Mouse (Mus musculus) lung, embryonic 16.5 days (tissue): Measurements from ENCODE around the gene Pts. TPM values are rescaled to one million over a fixed set of nuclear protein-coding genes. Genes with fewer than 3 reads are reported as not detected.

ENCODE experiments used
- ATAC-seq: fragments of 200-750 bp; cut with Nextera tagmentation; 2 replicates; pipeline ENCODE4 v1.8.0; 2017; ENCODE audit warnings: low read depth, mild to moderate bottlenecking, moderate library complexity
- H3K27ac ChIP-seq: fragments of 300-500 bp; sonication (generic); 2 replicates; pipeline ENCODE4 v1.5.1; 2014; ENCODE audit warnings: mild to moderate bottlenecking, control low read depth, low read length
- H3K27me3 ChIP-seq: fragments of 300-500 bp; sonication (generic); 2 replicates; pipeline ENCODE4 v1.6.1; 2014; ENCODE audit warnings: low read depth, low read length, mixed read lengths; ENCODE audit not compliant: control insufficient read depth, insufficient read depth
- H3K36me3 ChIP-seq: fragments of 300-500 bp; sonication (generic); 2 replicates; pipeline ENCODE4 v1.6.1; 2014; ENCODE audit warnings: low read length; ENCODE audit not compliant: control insufficient read depth, insufficient read depth
- H3K4me1 ChIP-seq: fragments of 300-500 bp; sonication (generic); replicated peaks from 2 replicates; pipeline ENCODE4 v1.6.1; 2014; ENCODE audit warnings: low read length, mixed read lengths; ENCODE audit not compliant: control insufficient read depth, insufficient read depth
- H3K4me2 ChIP-seq: fragments of 300-500 bp; sonication (generic); 2 replicates; pipeline ENCODE4 v1.6.1; 2014; ENCODE audit warnings: low read depth, low read length, control low read depth
- H3K4me3 ChIP-seq: fragments of 300-500 bp; sonication (generic); 2 replicates; pipeline ENCODE4 v1.5.1; 2014; ENCODE audit warnings: mild to moderate bottlenecking, low read length, control low read depth
- H3K9ac ChIP-seq: fragments of 300-500 bp; sonication (generic); 2 replicates; pipeline ENCODE4 v1.6.1; 2014; ENCODE audit warnings: low read length, control low read depth
- H3K9me3 ChIP-seq: fragments of 300-500 bp; sonication (generic); 2 replicates; pipeline ENCODE4 v1.6.1; 2016; ENCODE audit warnings: low read length; ENCODE audit not compliant: control insufficient read depth
- WGBS: fragments of 180-500 bp; shearing (Covaris S2); extraction: QIAGEN DNeasy Blood & Tissue Kit; methylation state at CpG from one replicate; pipeline ENCODE4 v1.1.7; 2014; 5-methylcytosine and 5-hydroxymethylcytosine counted together
- polyA plus RNA-seq: library from polyadenylated mRNA; unstranded; fragments of >200 nt; fragmentation: Nextera tagmentation; extraction: Ambion mirVana; gene quantifications from 2 replicates; pipeline ENCODE4 v1.2.1, GENCODE M21; 2015

Pts gene
- polyA plus RNA-seq, 1 experiment from 2014 or later, result 74.7 TPM

GRCm38 (mm10) chr9:50482743-50483142 is 45.8 kb downstream of the Pts start:
- H3K4me2 ChIP-seq, result no peak overlapping the region
- 75% methylated on average over 8 of the region's 8 CpGs for whole genome bisulfite sequencing

GRCm38 (mm10) chr9:50479476-50479875 is 49.0 kb downstream of the Pts start:
- no peaks in the 10 kb centered on the region for H3K36me3 ChIP-seq
- H3K27ac ChIP-seq, result no peak overlapping the region
- H3K4me3 ChIP-seq, result no peak overlapping the region
- WGBS, result 18% methylated on average over 8 of the region's 8 CpGs
- H3K4me1 ChIP-seq, result peaks cover 4% of the 10 kb centered on the region; the same call in 1 of the 2 replicates
- H3K9ac ChIP-seq, result no peak overlapping the region
- H3K4me2 ChIP-seq, result no peak overlapping the region
- no peaks in the 10 kb centered on the region for H3K9me3 ChIP-seq
- no peak for ATAC-seq
- no peaks in the 10 kb centered on the region; the same call in 1 of the 2 replicates for H3K27me3 ChIP-seq

More at GRCm38 (mm10) chr9:50482743-50483142, 45.8 kb downstream of the Pts start:
- Histone ChIP-seq H3K27me3 (no peaks in the 10 kb centered on the region; the same call in 1 of the 2 replicates), H3K9ac (no peak overlapping the region), H3K27ac (no peak overlapping the region), H3K9me3 (no peaks in the 10 kb centered on the region), H3K4me1 (peaks cover 11% of the 10 kb centered on the region; the same call in 1 of the 2 replicates), H3K36me3 (no peaks in the 10 kb centered on the region), H3K4me3 (no peak overlapping the region)
- no peak for ATAC-seq

- 2% methylated on average over 5 of the region's 5 CpGs for WGBS
Measured at GRCm38 (mm10) chr9:50478826-50479225, 49.7 kb downstream of the Pts start.

GRCm38 (mm10) chr9:50477270-50477669 is 51.3 kb downstream of the Pts start:
- Histone ChIP-seq H3K27me3 (no peaks in the 10 kb centered on the region; the same call in 1 of the 2 replicates), H3K4me3 (no peak overlapping the region), H3K4me2 (no peak overlapping the region), H3K27ac (no peak overlapping the region), H3K9me3 (no peaks in the 10 kb centered on the region), H3K4me1 (peaks cover 4% of the 10 kb centered on the region; the same call in 1 of the 2 replicates), H3K36me3 (no peaks in the 10 kb centered on the region), H3K9ac (no peak overlapping the region)
- 79% methylated on average over 9 of the region's 9 CpGs for WGBS
- no peak for ATAC-seq

More at GRCm38 (mm10) chr9:50478826-50479225, 49.7 kb downstream of the Pts start:
- Histone ChIP-seq H3K4me3 (no peak overlapping the region), H3K4me1 (peaks cover 4% of the 10 kb centered on the region; the same call in 1 of the 2 replicates), H3K9me3 (no peaks in the 10 kb centered on the region), H3K27ac (no peak overlapping the region), H3K27me3 (no peaks in the 10 kb centered on the region; the same call in 1 of the 2 replicates), H3K4me2 (no peak overlapping the region), H3K9ac (no peak overlapping the region), H3K36me3 (no peaks in the 10 kb centered on the region)
- ATAC-seq, result peak; percentile 82

GRCm38 (mm10) chr9:50476651-50477050 is 51.9 kb downstream of the Pts start:
- no peaks in the 10 kb centered on the region for H3K36me3 ChIP-seq
- no peaks in the 10 kb centered on the region for H3K9me3 ChIP-seq
- H3K27ac ChIP-seq, result no peak overlapping the region
- H3K9ac ChIP-seq, result no peak overlapping the region
- peaks cover 4% of the 10 kb centered on the region; the same call in 1 of the 2 replicates for H3K4me1 ChIP-seq
- no peak overlapping the region for H3K4me3 ChIP-seq
- H3K27me3 ChIP-seq, result no peaks in the 10 kb centered on the region; the same call in 1 of the 2 replicates
- no peak overlapping the region for H3K4me2 ChIP-seq
- 53% methylated on average over 7 of the region's 7 CpGs for WGBS
- ATAC-seq, result no peak

- H3K9me3 ChIP-seq, result no peaks in the 10 kb centered on the region
- H3K36me3 ChIP-seq, result no peaks in the 10 kb centered on the region
- H3K4me3 ChIP-seq, result no peak overlapping the region
- H3K27ac ChIP-seq, result no peak overlapping the region
- no peaks in the 10 kb centered on the region; the same call in 1 of the 2 replicates for H3K27me3 ChIP-seq
- H3K9ac ChIP-seq, result no peak overlapping the region
- ATAC-seq, result no peak
- H3K4me1 ChIP-seq, result peaks cover 7% of the 10 kb centered on the region; the same call in 1 of the 2 replicates
- no peak overlapping the region for H3K4me2 ChIP-seq
- WGBS, result 66% methylated on average over 8 of the region's 8 CpGs
Measured at GRCm38 (mm10) chr9:50475745-50476144, 52.8 kb downstream of the Pts start.

GRCm38 (mm10) chr9:50475318-50475717 is 53.2 kb downstream of the Pts start:
- Histone ChIP-seq H3K4me3 (no peak overlapping the region), H3K4me1 (peaks cover 8% of the 10 kb centered on the region; the same call in 1 of the 2 replicates), H3K36me3 (no peaks in the 10 kb centered on the region), H3K9me3 (no peaks in the 10 kb centered on the region), H3K27ac (no peak overlapping the region), H3K9ac (no peak overlapping the region), H3K4me2 (no peak overlapping the region), H3K27me3 (no peaks in the 10 kb centered on the region)
- ATAC-seq, result no peak
- WGBS, result 73% methylated on average over 7 of the region's 7 CpGs

Other genes starting within 250 kb of the Pts start
- gene Rpl10-ps3, start 183.8 kb downstream of the Pts start, polyA plus RNA-seq, result 237 and 457 TPM in 2 replicates
- 4.1 and 8.3 TPM in 2 replicates for gene Plet1, start 34.2 kb downstream of the Pts start, polyA plus RNA-seq
- 5.0 and 6.5 TPM in 2 replicates for gene Il18, start 26.1 kb upstream of the Pts start, polyA plus RNA-seq
- gene Bco2, start 26.5 kb upstream of the Pts start, polyA plus RNA-seq, result 0.09 and 0.35 TPM in 2 replicates
- gene Tex12, start 32.6 kb upstream of the Pts start, polyA plus RNA-seq, result not detected in 2 replicates
- gene Sdhd, start 75.1 kb upstream of the Pts start, polyA plus RNA-seq, result 298 and 304 TPM in 2 replicates
- gene Timm8b, start 75.2 kb upstream of the Pts start, polyA plus RNA-seq, result 193 and 194 TPM in 2 replicates
- gene Pih1d2, start 88.6 kb upstream of the Pts start, polyA plus RNA-seq, result 8.7 and 9.6 TPM in 2 replicates
- 21.0 and 22.0 TPM in 2 replicates for gene Nkapd1, start 88.7 kb upstream of the Pts start, polyA plus RNA-seq
- 40.5 and 43.6 TPM in 2 replicates for gene Dlat, start 131.1 kb upstream of the Pts start, polyA plus RNA-seq
- gene Dixdc1, start 210.8 kb upstream of the Pts start, polyA plus RNA-seq, result 6.9 and 8.1 TPM in 2 replicates
- gene 2310030G06Rik, start 217.8 kb upstream of the Pts start, polyA plus RNA-seq, result 14.9 and 18.5 TPM in 2 replicates
- gene Cryab, start 222.6 kb upstream of the Pts start, polyA plus RNA-seq, result 173 and 174 TPM in 2 replicates
- 21.1 and 26.2 TPM in 2 replicates for gene Hspb2, start 223.6 kb upstream of the Pts start, polyA plus RNA-seq
- 13.8 and 15.0 TPM in 2 replicates for gene Fdxacb1, start 239.5 kb upstream of the Pts start, polyA plus RNA-seq
- gene Alg9, start 246.3 kb upstream of the Pts start, polyA plus RNA-seq, result 35.0 and 39.0 TPM in 2 replicates
- 46.3 and 51.8 TPM in 2 replicates for gene 1110032A03Rik, start 246.8 kb upstream of the Pts start, polyA plus RNA-seq